Mouse (Mus musculus) MEL-GATA-1-ER (cell line): ENCODE data around the gene Rffl.
A peak's percentile ranks its signal among the peaks of the same experiment; 100 is the strongest.

Experiments used
- DNase-seq: peaks from one replicate; pipeline ENCODE4 v3.0.0-alpha.2; 2012; ENCODE audit warnings: low read depth; ENCODE audit errors: extremely low read depth

Rffl gene

GRCm38 (mm10) chr11:82871031-82871446 is at the start of gene Rffl:
Gene Rffl, minus strand, starts transcription at chr11:82871210.
- DNase-seq: peak; percentile 71

GRCm38 (mm10) chr11:82920768-82921167 is 49.8 kb upstream of the Rffl start:
- DNase-seq: no peak

- no peak for DNase-seq
These were observed 43.8 kb upstream of the Rffl start for GRCm38 (mm10) chr11:82914711-82915352.

- DNase-seq: no peak
These were observed 39.8 kb upstream of the Rffl start for GRCm38 (mm10) chr11:82910679-82911389.

- no peak for DNase-seq
These were observed 39.2 kb upstream of the Rffl start, which contains the start of gene Unc45b for GRCm38 (mm10) chr11:82910250-82910649. Gene Unc45b, plus strand, starts transcription at chr11:82910550.

GRCm38 (mm10) chr11:82908608-82908989 is 37.6 kb upstream of the Rffl start:
- DNase-seq: no peak

GRCm38 (mm10) chr11:82907651-82908607 is 36.9 kb upstream of the Rffl start, which contains the start of gene Nle1:
Gene Nle1, minus strand, starts transcription at chr11:82908411.
- peak; percentile 69 for DNase-seq

- DNase-seq: no peak
These were observed 34.8 kb upstream of the Rffl start for GRCm38 (mm10) chr11:82905816-82906215.

GRCm38 (mm10) chr11:82904952-82905351 is 33.9 kb upstream of the Rffl start:
- no peak for DNase-seq

- DNase-seq: no peak
These were observed 30.7 kb upstream of the Rffl start for GRCm38 (mm10) chr11:82901606-82902310.

GRCm38 (mm10) chr11:82899720-82900119 is 28.7 kb upstream of the Rffl start:
- no peak for DNase-seq

GRCm38 (mm10) chr11:82897478-82897877 is 26.5 kb upstream of the Rffl start:
- DNase-seq: no peak

GRCm38 (mm10) chr11:82891936-82892335 is 20.9 kb upstream of the Rffl start, which contains the start of gene Fndc8:
Gene Fndc8, plus strand, starts transcription at chr11:82892124.
- no peak for DNase-seq

GRCm38 (mm10) chr11:82890342-82890762 is 19.3 kb upstream of the Rffl start, which contains the start of gene Rad51d:
Gene Rad51d, minus strand, starts transcription at chr11:82890614.
- peak; percentile 77 for DNase-seq

GRCm38 (mm10) chr11:82889524-82890341 is 18.7 kb upstream of the Rffl start:
- DNase-seq: peak; percentile 47

GRCm38 (mm10) chr11:82888491-82888946 is 17.5 kb upstream of the Rffl start:
- DNase-seq: no peak

- no peak for DNase-seq
These were observed 15.5 kb upstream of the Rffl start for GRCm38 (mm10) chr11:82886559-82886958.

- DNase-seq: no peak
These were observed 12.2 kb upstream of the Rffl start for GRCm38 (mm10) chr11:82883180-82883579.

- no peak for DNase-seq
These were observed 6.8 kb upstream of the Rffl start for GRCm38 (mm10) chr11:82877726-82878344.
